8 mouse cellular contexts compared by ENCODE assay signal in genomic region chr19:14890241-14891089, GRCm38 (mm10).
DNase-seq lines count a peak whose midpoint lies in the region; ATAC-seq and TF ChIP-seq lines count a peak whose summit lies in the region.

No protein-coding gene starts in this region.

- H3K36me3 ChIP-seq in heart, embryonic 10.5 days, result no peaks in the 10 kb centered on the region
- H3K36me3 ChIP-seq in kidney, embryonic 14.5 days (ENCODE audit: control insufficient read depth, insufficient read depth, low read length), result no peaks in the 10 kb centered on the region
- H3K36me3 ChIP-seq in limb, embryonic 14.5 days (ENCODE audit: control insufficient read depth, insufficient read depth, low read length), result no peaks in the 10 kb centered on the region
- H3K36me3 ChIP-seq in thymus, adult 2 months (ENCODE audit: control insufficient read depth, insufficient read depth, low read length), result no peaks in the 10 kb centered on the region

- H3K4me3 ChIP-seq in heart, embryonic 10.5 days, result peak overlapping the region; percentile 50
- H3K4me3 ChIP-seq in cerebellum, adult 2 months (replicated peaks; ENCODE audit: insufficient read depth, low read depth, low read length), result peak overlapping the region; percentile 4
- peak overlapping the region; percentile 19 for H3K4me3 ChIP-seq in kidney, embryonic 14.5 days (ENCODE audit: low read length)
- peak overlapping the region; percentile 16 for H3K4me3 ChIP-seq in limb, embryonic 14.5 days (replicated peaks; ENCODE audit: low read length)
- no peak overlapping the region for H3K4me3 ChIP-seq in thymus, adult 2 months (ENCODE audit: control insufficient read depth, insufficient read depth, low read length)

- 2% methylated on average over 21 of the region's 21 CpGs for WGBS in heart, embryonic 10.5 days
- WGBS in cerebellum, adult 2 months, result 7% methylated on average over 21 of the region's 21 CpGs
- 2% methylated on average over 21 of the region's 21 CpGs for WGBS in kidney, embryonic 14.5 days
- WGBS in limb, embryonic 14.5 days, result 5% methylated on average over 21 of the region's 21 CpGs
- WGBS in thymus, adult 2 months, result 7% methylated on average over 21 of the region's 21 CpGs

- H3K4me2 ChIP-seq in kidney, embryonic 14.5 days (replicated peaks; ENCODE audit: low read depth, low read length), result peak overlapping the region; percentile 44
- peak overlapping the region; percentile 52 for H3K4me2 ChIP-seq in limb, embryonic 14.5 days (replicated peaks; ENCODE audit: low read depth, low read length, severe bottlenecking)

- no peak overlapping the region for H3K9ac ChIP-seq in kidney, embryonic 14.5 days (ENCODE audit: low read depth, low read length)
- H3K9ac ChIP-seq in limb, embryonic 14.5 days (ENCODE audit: low read depth, low read length, severe bottlenecking), result no peak overlapping the region

- intact Hi-C loops in heart, postnatal 25 days (cut with DNase I), result no loop called here

- peaks cover 31% of the 10 kb centered on the region for H3K27me3 ChIP-seq in heart, embryonic 10.5 days (ENCODE audit: insufficient read depth, poor library complexity, severe bottlenecking)
- H3K27me3 ChIP-seq in cerebellum, adult 2 months (ENCODE audit: control insufficient read depth, insufficient read depth, low read length), result no peaks in the 10 kb centered on the region; the same call in 1 of the 2 replicates
- H3K27me3 ChIP-seq in kidney, embryonic 14.5 days (ENCODE audit: control insufficient read depth, insufficient read depth, low read length), result peaks cover 13% of the 10 kb centered on the region
- H3K27me3 ChIP-seq in limb, embryonic 14.5 days (ENCODE audit: control insufficient read depth, insufficient read depth, low read length), result 0 out of 2 replicates have a peak, but pooled peaks cover 4% of the 10 kb centered on the region
- H3K27me3 ChIP-seq in thymus, adult 2 months (ENCODE audit: control insufficient read depth, insufficient read depth, low read length), result 0 out of 2 replicates have a peak, but pooled peaks cover 3% of the 10 kb centered on the region

- TF ChIP-seq CTCF in cerebellum, adult 2 months (IDR thresholded peaks at IDR 0.05; ENCODE audit: borderline replicate concordance, insufficient read depth, low read depth, low read length), result no peak
- TF ChIP-seq CTCF in thymus, adult 2 months (IDR thresholded peaks at IDR 0.05; ENCODE audit: borderline replicate concordance, control insufficient read depth, extremely low read depth, insufficient read depth, low read length, poor library complexity), result no peak

- no peaks in the 10 kb centered on the region for H3K9me3 ChIP-seq in heart, embryonic 10.5 days
- no peaks in the 10 kb centered on the region for H3K9me3 ChIP-seq in kidney, embryonic 14.5 days (ENCODE audit: control insufficient read depth, low read length)
- H3K9me3 ChIP-seq in limb, embryonic 14.5 days (ENCODE audit: control insufficient read depth, low read length), result no peaks in the 10 kb centered on the region

- 0 out of 2 replicates have a peak overlapping the region, but pooled peaks have one; percentile 16 for H3K27ac ChIP-seq in heart, embryonic 10.5 days
- H3K27ac ChIP-seq in cerebellum, adult 2 months (ENCODE audit: insufficient read depth, low read length), result no peak overlapping the region
- H3K27ac ChIP-seq in kidney, embryonic 14.5 days (ENCODE audit: low read depth, low read length), result no peak overlapping the region
- H3K27ac ChIP-seq in limb, embryonic 14.5 days (replicated peaks; ENCODE audit: low read depth, low read length), result no peak overlapping the region; the same call in 1 of the 2 replicates
- no peak overlapping the region for H3K27ac ChIP-seq in thymus, adult 2 months (ENCODE audit: control insufficient read depth, insufficient read depth, low read length)

- peak; percentile 88 for ATAC-seq in frontal cortex, adult (ENCODE audit: low TSS enrichment)
- peak; percentile 93 for ATAC-seq in kidney, embryonic 14.5 days (ENCODE audit: low FRiP score, low TSS enrichment)
- ATAC-seq in limb, embryonic 14.5 days (ENCODE audit: low FRiP score, low read depth), result peak; percentile 84

- peaks cover 10% of the 10 kb centered on the region for H3K4me1 ChIP-seq in heart, embryonic 10.5 days
- H3K4me1 ChIP-seq in cerebellum, adult 2 months (ENCODE audit: control insufficient read depth, insufficient read depth, low read length), result no peaks in the 10 kb centered on the region
- peaks cover 12% of the 10 kb centered on the region for H3K4me1 ChIP-seq in kidney, embryonic 14.5 days (ENCODE audit: control insufficient read depth, insufficient read depth, low read length)
- H3K4me1 ChIP-seq in limb, embryonic 14.5 days (ENCODE audit: control insufficient read depth, insufficient read depth, low read length), result peaks cover 11% of the 10 kb centered on the region
- no peaks in the 10 kb centered on the region for H3K4me1 ChIP-seq in thymus, adult 2 months (replicated peaks; ENCODE audit: control insufficient read depth, insufficient read depth, low read length)

- peak; percentile 74 for DNase-seq in heart, embryonic 10.5 days (ENCODE audit: low spot score)
- no peak for DNase-seq in heart, postnatal 25 days (ENCODE audit: low spot score)
- peak; percentile 52 to 62 for DNase-seq in cerebellum, adult 2 months
- peak; percentile 87 for DNase-seq in limb, embryonic 14.5 days (ENCODE audit: low spot score)
- peak; percentile 23 for DNase-seq in retina, adult 2 months (ENCODE audit: low read depth, low spot score)
- DNase-seq in thymus, adult 2 months, result no peak

- TF ChIP-seq POLR2A in cerebellum, adult 2 months (IDR thresholded peaks at IDR 0.05; ENCODE audit: borderline replicate concordance, insufficient read depth, low read length), result no peak
- TF ChIP-seq POLR2A in limb, embryonic 14.5 days (IDR thresholded peaks at IDR 0.05; ENCODE audit: borderline replicate concordance, extremely low read depth, insufficient read depth, insufficient read length), result no peak
- TF ChIP-seq POLR2A in thymus, adult 2 months (IDR thresholded peaks at IDR 0.05; ENCODE audit: control insufficient read depth, extremely low read depth, insufficient read depth, low read length, poor library complexity), result no peak

Comparison
In these comparisons a context has a peak if more than half of its experiments do, and no peak if none do; other contexts are left out.
1. DNase-seq: peak in heart, embryonic 10.5 days (single experiment), cerebellum, adult 2 months (2 of 2), limb, embryonic 14.5 days (single experiment) and retina, adult 2 months (single experiment); none in heart, postnatal 25 days (single experiment) and thymus, adult 2 months (single experiment).
2. Peak in every context shown above with its lines, with median percentiles within 50 percentile points of each other: ATAC-seq.